Mouse (Mus musculus): ENCODE data around the gene Vmn2r74.

DNA sequence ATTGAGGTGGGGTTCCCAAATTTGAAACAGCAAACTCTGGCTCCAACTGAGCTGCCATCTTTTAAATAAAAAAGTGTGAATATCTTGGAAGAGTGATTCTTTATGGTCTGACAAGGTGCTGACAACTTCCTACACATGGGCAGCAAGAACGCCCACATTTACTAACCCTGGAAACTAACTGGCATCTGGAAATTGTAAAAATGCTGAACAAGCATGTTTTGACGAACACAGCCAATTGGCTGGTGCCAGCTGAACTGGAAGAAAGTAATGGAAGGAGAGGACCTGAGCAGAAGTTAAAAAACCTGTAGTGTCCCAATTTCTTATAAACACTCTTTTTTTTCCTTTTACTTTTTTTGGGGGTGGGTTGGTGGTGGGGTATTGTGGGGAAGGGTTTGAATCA, 46.1 kb upstream of the Vmn2r74 start:
- TF ChIP-seq CTCF (IDR thresholded peaks at IDR 0.05; ENCODE audit: low read depth, low read length) (no peak), POLR2A (IDR thresholded peaks at IDR 0.05; ENCODE audit: borderline replicate concordance, low read depth, low read length) (no peak)
